In genomic region chr10:20285994-20286836, GRCm38 (mm10) we compare ENCODE assay signal across 8 mouse cellular contexts. TPM values are rescaled to one million over a fixed set of nuclear protein-coding genes. Genes with fewer than 3 reads are reported as not detected.
A peak's percentile ranks its signal among the peaks of the same experiment; 100 is the strongest.
DNase-seq lines count a peak whose midpoint lies in the region; ATAC-seq and TF ChIP-seq lines count a peak whose summit lies in the region.

No protein-coding gene starts in this region.

- no peak overlapping the region for H3K4me3 ChIP-seq in kidney, embryonic 16.5 days (ENCODE audit: low read length)
- H3K4me3 ChIP-seq in hindbrain, embryonic 10.5 days: peak overlapping the region; percentile 35
- H3K4me3 ChIP-seq in midbrain, embryonic 15.5 days: peak overlapping the region; percentile 9
- H3K4me3 ChIP-seq in thymus, adult 2 months (ENCODE audit: control insufficient read depth, insufficient read depth, low read length): no peak overlapping the region

- 0 out of 2 replicates have a peak overlapping the region, but pooled peaks have one; percentile 30 for H3K9ac ChIP-seq in kidney, embryonic 16.5 days (replicated peaks; ENCODE audit: low read length)
- H3K9ac ChIP-seq in midbrain, embryonic 15.5 days: peak overlapping the region; percentile 32; the same call in 1 of the 2 replicates

- H3K36me3 ChIP-seq in kidney, embryonic 16.5 days (ENCODE audit: insufficient read depth, low read length): no peaks in the 10 kb centered on the region
- no peaks in the 10 kb centered on the region for H3K36me3 ChIP-seq in hindbrain, embryonic 10.5 days
- no peaks in the 10 kb centered on the region for H3K36me3 ChIP-seq in midbrain, embryonic 15.5 days (replicated peaks)
- no peaks in the 10 kb centered on the region for H3K36me3 ChIP-seq in thymus, adult 2 months (ENCODE audit: control insufficient read depth, insufficient read depth, low read length)

- H3K9me3 ChIP-seq in kidney, embryonic 16.5 days (ENCODE audit: low read length): no peaks in the 10 kb centered on the region
- H3K9me3 ChIP-seq in hindbrain, embryonic 10.5 days: no peaks in the 10 kb centered on the region
- no peaks in the 10 kb centered on the region for H3K9me3 ChIP-seq in midbrain, embryonic 15.5 days

- H3K4me2 ChIP-seq in kidney, embryonic 16.5 days (replicated peaks; ENCODE audit: low read depth, low read length): peak overlapping the region; percentile 4; the same call in 1 of the 2 replicates
- peak overlapping the region; percentile 36 for H3K4me2 ChIP-seq in midbrain, embryonic 15.5 days

- no peak for TF ChIP-seq POLR2A in thymus, adult 2 months (IDR thresholded peaks at IDR 0.05; ENCODE audit: control insufficient read depth, extremely low read depth, insufficient read depth, low read length, poor library complexity)

- ATAC-seq in kidney, embryonic 16.5 days (ENCODE audit: low FRiP score, low TSS enrichment): no peak
- ATAC-seq in midbrain, embryonic 15.5 days (replicated peaks): peak; percentile 83
- ATAC-seq in activated CD4-positive, CD25-positive, alpha-beta regulatory T cell, adult 4 months: no peak

- H3K4me1 ChIP-seq in kidney, embryonic 16.5 days (ENCODE audit: insufficient read depth, low read length): peaks cover 18% of the 10 kb centered on the region
- peaks cover 47% of the 10 kb centered on the region for H3K4me1 ChIP-seq in hindbrain, embryonic 10.5 days (replicated peaks)
- peaks cover 29% of the 10 kb centered on the region for H3K4me1 ChIP-seq in midbrain, embryonic 15.5 days
- H3K4me1 ChIP-seq in thymus, adult 2 months (replicated peaks; ENCODE audit: control insufficient read depth, insufficient read depth, low read length): peaks cover 9% of the 10 kb centered on the region

- WGBS in kidney, embryonic 16.5 days: 38% methylated on average over 15 of the region's 15 CpGs
- WGBS in hindbrain, embryonic 10.5 days: 27% methylated on average over 15 of the region's 15 CpGs
- WGBS in midbrain, embryonic 15.5 days: 13% methylated on average over 15 of the region's 15 CpGs
- WGBS in thymus, adult 2 months: 90% methylated on average over 15 of the region's 15 CpGs

- H3K27ac ChIP-seq in kidney, embryonic 16.5 days (ENCODE audit: low read length): peak overlapping the region; percentile 14; the same call in 1 of the 2 replicates
- peak overlapping the region; percentile 92 for H3K27ac ChIP-seq in hindbrain, embryonic 10.5 days
- H3K27ac ChIP-seq in midbrain, embryonic 15.5 days: peak overlapping the region; percentile 83
- no peak overlapping the region for H3K27ac ChIP-seq in thymus, adult 2 months (ENCODE audit: control insufficient read depth, insufficient read depth, low read length)

- DNase-seq in kidney, postnatal 25 days: no peak
- peak; percentile 49 for DNase-seq in embryo, embryonic 9.5 days (ENCODE audit: extremely low spot score)
- DNase-seq in hindbrain, embryonic 10.5 days (ENCODE audit: low spot score): peak; percentile 56
- DNase-seq in thymus, adult 2 months: no peak
- no peak for DNase-seq in cerebellum, adult 18-20 months

- H3K27me3 ChIP-seq in kidney, embryonic 16.5 days (ENCODE audit: insufficient read depth, low read length): no peaks in the 10 kb centered on the region
- H3K27me3 ChIP-seq in hindbrain, embryonic 10.5 days (ENCODE audit: insufficient read depth, poor library complexity, severe bottlenecking): peaks cover 7% of the 10 kb centered on the region; the same call in 1 of the 2 replicates
- no peaks in the 10 kb centered on the region for H3K27me3 ChIP-seq in midbrain, embryonic 15.5 days (replicated peaks)
- H3K27me3 ChIP-seq in thymus, adult 2 months (ENCODE audit: control insufficient read depth, insufficient read depth, low read length): no peaks in the 10 kb centered on the region

- no peak for TF ChIP-seq CTCF in thymus, adult 2 months (IDR thresholded peaks at IDR 0.05; ENCODE audit: borderline replicate concordance, control insufficient read depth, extremely low read depth, insufficient read depth, low read length, poor library complexity)

RNA-seq across cellular contexts. Expression of gene Bclaf1, which starts 26.1 kb away (rescaled TPM):
- 123 and 137 TPM in 2 replicates for polyA plus RNA-seq in kidney, embryonic 16.5 days (2015; fragmentation: Nextera tagmentation; extraction: Ambion mirVana)
- 124 and 155 TPM in 2 replicates for polyA plus RNA-seq in hindbrain, embryonic 10.5 days (2016; fragmentation: Nextera tagmentation; extraction: Ambion mirVana)
- 121 and 122 TPM in 2 replicates for polyA plus RNA-seq in midbrain, embryonic 15.5 days (2015; fragmentation: Nextera tagmentation; extraction: Ambion mirVana)
- 39.6 and 42.0 TPM in 2 replicates for polyA plus RNA-seq in thymus, adult 2 months (2012; rRNA removed)
- polyA plus RNA-seq in activated CD4-positive, CD25-positive, alpha-beta regulatory T cell, adult 4 months (2017; shearing (Covaris generic)): 100 to 1,000 TPM; 156 to 168 TPM

Comparison
In these comparisons a context has a peak if more than half of its experiments do, and no peak if none do; other contexts are left out.
1. H3K4me3 ChIP-seq: peak in hindbrain, embryonic 10.5 days (single experiment) and midbrain, embryonic 15.5 days (single experiment); none in kidney, embryonic 16.5 days (single experiment) and thymus, adult 2 months (single experiment).
2. DNase-seq: peak in embryo, embryonic 9.5 days (single experiment) and hindbrain, embryonic 10.5 days (single experiment); none in kidney, postnatal 25 days (0 of 2), thymus, adult 2 months (single experiment) and cerebellum, adult 18-20 months (0 of 2).